Comparison of ENCODE assay signal across 9 mouse cellular contexts in genomic region chr4:33189735-33190036, GRCm38 (mm10). TPM values are rescaled to one million over a fixed set of nuclear protein-coding genes. Genes with fewer than 3 reads are reported as not detected.
A peak's percentile ranks its signal among the peaks of the same experiment; 100 is the strongest.
DNase-seq lines count a peak whose midpoint lies in the region; ATAC-seq and TF ChIP-seq lines count a peak whose summit lies in the region.
"Had no signal": no experiment of that assay in that cellular context is flagged by ENCODE, and none has a peak within 500 bp of the region (broad histone marks: within the 10 kb centered on the region; RNA-seq: fewer than 3 reads in every experiment).

Gene Pm20d2, minus strand, starts transcription at chr4:33189737.

- H3K9ac ChIP-seq in liver, adult 2 months (ENCODE audit: low read depth, low read length): peak within 1 kb of the TSS; percentile 86
- peak within 1 kb of the TSS; percentile 75 for H3K9ac ChIP-seq in forebrain, embryonic 11.5 days (ENCODE audit: low read length)
- H3K9ac ChIP-seq in hindbrain, embryonic 11.5 days (ENCODE audit: low read depth, low read length): peak within 1 kb of the TSS; percentile 65
- peak within 1 kb of the TSS; percentile 69 for H3K9ac ChIP-seq in midbrain, embryonic 15.5 days

- 16% methylated on average over 6 of the region's 6 CpGs for WGBS in liver, adult 2 months
- 16% methylated on average over 6 of the region's 6 CpGs for WGBS in forebrain, embryonic 11.5 days
- WGBS in hindbrain, embryonic 11.5 days: 20% methylated on average over 6 of the region's 6 CpGs
- WGBS in midbrain, embryonic 15.5 days: 12% methylated on average over 6 of the region's 6 CpGs

- TF ChIP-seq CTCF in liver, adult 2 months (IDR thresholded peaks at IDR 0.05; ENCODE audit: low read depth, low read length): no peak

- ATAC-seq in forebrain, embryonic 11.5 days (replicated peaks; ENCODE audit: low FRiP score): no peak
- no peak for ATAC-seq in hindbrain, embryonic 11.5 days (ENCODE audit: low FRiP score)
- ATAC-seq in midbrain, embryonic 15.5 days (replicated peaks): no peak

- no peak for TF ChIP-seq POLR2A in liver, adult 2 months (IDR thresholded peaks at IDR 0.05; ENCODE audit: extremely low read depth, insufficient read depth, low read length)

- H3K27ac ChIP-seq in liver, adult 2 months (replicated peaks; ENCODE audit: insufficient read depth, low read depth, low read length): peak within 1 kb of the TSS; percentile 76
- H3K27ac ChIP-seq in forebrain, embryonic 11.5 days (ENCODE audit: low read depth, low read length): peak within 1 kb of the TSS; percentile 41; the same call in 1 of the 2 replicates
- peak within 1 kb of the TSS; percentile 31; the same call in 1 of the 2 replicates for H3K27ac ChIP-seq in hindbrain, embryonic 11.5 days (ENCODE audit: low read depth, low read length)
- H3K27ac ChIP-seq in midbrain, embryonic 15.5 days: peak within 1 kb of the TSS; percentile 94

- H3K4me3 ChIP-seq in liver, adult 2 months (ENCODE audit: insufficient read depth, low read depth, low read length): peak within 1 kb of the TSS; percentile 65
- peak within 1 kb of the TSS; percentile 62 for H3K4me3 ChIP-seq in forebrain, embryonic 11.5 days (ENCODE audit: low read depth, low read length)
- peak within 1 kb of the TSS; percentile 66 for H3K4me3 ChIP-seq in hindbrain, embryonic 11.5 days (ENCODE audit: low read depth, low read length)
- H3K4me3 ChIP-seq in midbrain, embryonic 15.5 days: peak within 1 kb of the TSS; percentile 69

- 0 out of 2 replicates have a peak, but pooled peaks cover 2% of the 10 kb centered on the region for H3K36me3 ChIP-seq in liver, adult 2 months (ENCODE audit: control insufficient read depth, insufficient read depth, low read length)
- no peaks in the 10 kb centered on the region for H3K36me3 ChIP-seq in forebrain, embryonic 11.5 days (ENCODE audit: control insufficient read depth, insufficient read depth, low read length)
- no peaks in the 10 kb centered on the region for H3K36me3 ChIP-seq in hindbrain, embryonic 11.5 days (ENCODE audit: control insufficient read depth, insufficient read depth, low read length)
- H3K36me3 ChIP-seq in midbrain, embryonic 15.5 days (replicated peaks): no peaks in the 10 kb centered on the region

- H3K27me3 ChIP-seq in liver, adult 2 months (ENCODE audit: control insufficient read depth, insufficient read depth, low read length): no peaks in the 10 kb centered on the region
- no peaks in the 10 kb centered on the region for H3K27me3 ChIP-seq in forebrain, embryonic 11.5 days (ENCODE audit: control insufficient read depth, insufficient read depth, low read length)
- H3K27me3 ChIP-seq in hindbrain, embryonic 11.5 days (ENCODE audit: control insufficient read depth, insufficient read depth, low read length): peaks cover 3% of the 10 kb centered on the region; the same call in 1 of the 2 replicates
- no peaks in the 10 kb centered on the region; the same call in 1 of the 2 replicates for H3K27me3 ChIP-seq in midbrain, embryonic 15.5 days (replicated peaks)

- no peaks in the 10 kb centered on the region for H3K4me1 ChIP-seq in liver, adult 2 months (ENCODE audit: control insufficient read depth, insufficient read depth, low read length)
- H3K4me1 ChIP-seq in forebrain, embryonic 11.5 days (replicated peaks; ENCODE audit: control insufficient read depth, insufficient read depth, low read length): no peaks in the 10 kb centered on the region; the same call in 1 of the 2 replicates
- no peaks in the 10 kb centered on the region for H3K4me1 ChIP-seq in hindbrain, embryonic 11.5 days (replicated peaks; ENCODE audit: control insufficient read depth, insufficient read depth, low read length)
- peaks cover 11% of the 10 kb centered on the region for H3K4me1 ChIP-seq in midbrain, embryonic 15.5 days

- no peak for DNase-seq in liver, adult 2 months (ENCODE audit: extremely low read depth, low read depth, low spot score)
- DNase-seq in liver: no peak
- DNase-seq in forebrain, embryonic 11.5 days (ENCODE audit: low spot score): no peak
- no peak for DNase-seq in hindbrain, embryonic 11.5 days (ENCODE audit: low spot score)
- DNase-seq in frontal cortex, postnatal 36 days (ENCODE audit: low spot score in 2 of 2): no peak
- no peak for DNase-seq in embryo, embryonic 10 days (ENCODE audit: low spot score)
- DNase-seq in right cerebral cortex, postnatal 36 days (ENCODE audit: low spot score in 2 of 2): no peak

- H3K4me2 ChIP-seq in forebrain, embryonic 11.5 days (ENCODE audit: low read depth, low read length, severe bottlenecking): peak within 1 kb of the TSS; percentile 96
- peak within 1 kb of the TSS; percentile 90 for H3K4me2 ChIP-seq in hindbrain, embryonic 11.5 days (replicated peaks; ENCODE audit: low read depth, low read length)
- peak within 1 kb of the TSS; percentile 75 for H3K4me2 ChIP-seq in midbrain, embryonic 15.5 days

- no peaks in the 10 kb centered on the region for H3K9me3 ChIP-seq in forebrain, embryonic 11.5 days (ENCODE audit: control insufficient read depth, low read length)
- no peaks in the 10 kb centered on the region for H3K9me3 ChIP-seq in hindbrain, embryonic 11.5 days (ENCODE audit: control insufficient read depth, low read length)
- no peaks in the 10 kb centered on the region for H3K9me3 ChIP-seq in midbrain, embryonic 15.5 days

- no peaks in the 10 kb centered on the region for H3K79me2 ChIP-seq in liver, adult 2 months (ENCODE audit: control insufficient read depth, insufficient read depth, low read length)

RNA-seq across cellular contexts. Expression of gene Pm20d2, which starts in this region (rescaled TPM):
- 3.6 and 4.4 TPM in 2 replicates for total RNA-seq in liver, adult 2 months (2014; rRNA removed)
- 7.3 and 8.6 TPM in 2 replicates for polyA plus RNA-seq in liver, adult 2 months (2012; rRNA removed)
- polyA plus RNA-seq in forebrain, embryonic 11.5 days (2014; fragmentation: Nextera tagmentation; extraction: Ambion mirVana): 1.1 and 1.7 TPM in 2 replicates
- 0.54 and 1.2 TPM in 2 replicates for polyA plus RNA-seq in hindbrain, embryonic 11.5 days (2014; fragmentation: Nextera tagmentation; extraction: Ambion mirVana)
- polyA plus RNA-seq in midbrain, embryonic 15.5 days (2015; fragmentation: Nextera tagmentation; extraction: Ambion mirVana): 2.3 and 2.8 TPM in 2 replicates
- total RNA-seq: neutrophil, adult 5-6 weeks had no signal

Comparison
In these comparisons a context has a peak if more than half of its experiments do, and no peak if none do; other contexts are left out.
1. H3K27ac ChIP-seq: peak in every context shown above with its lines; median percentile 94 in midbrain, embryonic 15.5 days; 76 in liver, adult 2 months; 41 in forebrain, embryonic 11.5 days; 31 in hindbrain, embryonic 11.5 days.